Mouse (Mus musculus): ENCODE results near the gene Gm21969. TPM values are rescaled to one million over a fixed set of nuclear protein-coding genes. Genes with fewer than 3 reads are reported as not detected.

The Gm21969 gene
- total RNA-seq (2021): under 1 TPM in 1 of 2 experiments, not detected in 1; 0.08 TPM
- long read RNA-seq, experiment 1, partial matches to known transcripts: 0 of 1 reads
- long read RNA-seq, experiment 1, other reads (novel, unspliced or antisense): 1 of 1 reads
- long read RNA-seq, experiment 2: 0 reads

DNA sequence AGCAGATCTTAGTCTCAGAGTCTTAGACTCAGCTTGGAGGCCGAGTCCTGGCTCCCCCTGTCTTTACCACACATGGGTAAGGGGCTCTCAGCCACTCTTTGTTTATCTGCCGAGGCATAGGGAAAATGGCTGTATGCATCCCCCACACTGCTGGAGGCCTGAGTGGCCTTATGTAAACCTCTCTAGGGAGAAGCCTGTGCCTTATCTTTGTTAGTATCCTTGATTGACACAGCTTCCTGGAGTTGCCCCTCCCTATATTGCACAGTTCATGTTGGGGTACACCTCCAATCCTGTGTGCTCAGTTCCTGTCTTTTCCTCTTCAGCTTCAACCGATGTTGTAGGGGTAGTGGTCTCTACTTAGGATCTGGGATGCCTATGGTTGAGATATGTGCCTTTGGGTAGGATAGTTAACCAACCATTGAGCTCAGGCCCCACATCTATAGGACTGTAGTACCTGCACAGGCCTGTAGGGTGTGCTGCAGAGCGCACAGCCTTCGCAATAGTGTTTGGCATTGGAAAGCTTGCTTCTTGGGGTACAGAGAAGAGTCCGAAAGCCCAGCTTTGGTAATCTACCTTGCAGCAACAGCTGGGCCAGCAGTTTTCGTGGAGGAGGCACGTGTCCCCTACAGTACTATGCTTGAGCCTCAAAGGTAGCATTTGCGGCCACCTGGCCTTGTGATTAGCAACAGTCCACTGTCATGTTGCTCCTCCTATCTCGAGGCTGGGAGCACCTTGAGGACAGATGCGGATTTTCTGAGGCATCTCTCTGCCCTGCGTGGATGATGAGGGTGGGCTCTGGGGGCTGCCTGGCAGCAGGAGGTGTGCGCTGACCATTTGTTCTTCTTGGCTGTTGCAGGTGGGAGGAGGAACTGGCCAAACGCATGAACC is at the start of gene Gm21969:
Gm21969 (plus strand) TSS at position 830 of the 888 bp plus-strand sequence.
- DNase-seq: no peak

DNA sequence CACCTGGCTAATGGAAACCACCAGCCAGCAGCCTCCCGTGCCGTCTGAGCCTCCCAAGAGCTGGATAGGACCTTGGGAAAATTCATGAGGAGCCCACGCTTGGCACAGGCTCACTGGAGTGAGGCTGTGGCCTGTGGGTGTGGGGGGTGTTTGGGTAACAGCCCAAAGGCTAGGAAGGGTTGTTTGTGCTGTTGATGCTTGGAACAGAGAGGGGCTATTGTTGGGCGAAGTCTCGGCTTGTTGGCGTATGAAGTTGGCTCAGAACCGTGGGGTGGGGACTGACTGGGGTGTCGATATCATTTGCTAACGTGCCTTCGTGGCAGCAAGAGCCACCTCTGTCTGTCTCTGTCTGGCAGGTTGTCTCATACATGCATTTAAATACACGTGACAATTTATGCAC is 47.8 kb upstream of the Gm21969 start:
- DNase-seq: no peak

DNA sequence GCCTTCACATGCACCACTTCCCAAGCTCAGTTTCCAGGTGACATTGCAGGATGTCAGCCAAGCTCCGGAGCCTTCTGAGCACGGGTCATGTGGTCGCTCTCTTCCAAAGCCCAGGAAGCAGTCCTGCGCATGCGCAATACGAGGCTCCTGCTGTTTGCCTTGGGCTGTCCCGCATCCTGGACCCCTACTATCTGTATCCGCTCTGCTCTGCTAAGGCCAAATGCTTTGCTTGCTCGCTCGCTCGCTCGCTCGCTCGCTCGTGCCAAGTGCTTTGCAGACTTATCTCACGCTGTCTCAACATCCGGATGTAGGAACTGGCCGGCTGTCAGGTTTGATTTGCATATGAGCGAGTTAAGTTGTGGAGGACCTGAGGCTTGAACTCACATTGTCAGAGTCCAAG is 47.0 kb upstream of the Gm21969 start:
- DNase-seq: no peak

DNA sequence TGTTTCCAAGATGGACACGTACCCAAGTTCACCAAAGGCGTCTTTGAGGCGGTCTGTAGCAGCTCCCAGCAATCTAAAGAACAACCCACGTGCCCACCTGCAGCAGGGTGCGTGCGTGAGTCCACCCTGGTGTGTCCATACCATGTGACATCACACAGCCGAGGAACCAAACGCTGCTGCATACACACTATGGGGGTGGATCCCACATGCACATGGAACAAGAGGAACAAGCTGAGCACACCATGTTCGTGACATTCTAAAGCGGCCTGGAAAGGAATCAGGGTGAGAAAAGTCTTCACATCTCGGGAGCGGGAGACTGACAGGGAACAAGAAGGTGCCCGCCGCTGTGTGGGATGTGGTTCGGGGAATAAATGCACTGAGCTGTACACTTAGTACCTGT is 34.6 kb upstream of the Gm21969 start:
- no peak for DNase-seq

DNA sequence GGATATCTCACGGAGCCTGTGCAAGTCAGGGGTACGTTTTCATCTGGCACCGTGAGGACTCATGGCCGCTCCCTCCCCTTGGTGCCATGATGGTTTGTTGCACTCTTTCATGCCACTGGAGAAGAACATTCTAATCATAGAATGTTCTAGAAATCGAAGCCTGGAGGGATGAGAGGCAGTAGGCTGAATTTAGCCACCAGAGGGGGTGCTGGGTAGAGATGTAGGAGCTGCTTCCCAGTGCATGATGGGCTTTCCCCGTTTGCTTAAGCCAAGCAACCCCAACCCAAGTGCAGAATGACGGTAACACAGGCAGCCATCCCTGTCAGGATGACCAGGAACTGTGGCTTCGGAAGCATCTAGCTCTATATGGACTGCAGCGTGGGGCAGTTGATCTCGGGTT is 32.2 kb upstream of the Gm21969 start:
- no peak for DNase-seq

DNA sequence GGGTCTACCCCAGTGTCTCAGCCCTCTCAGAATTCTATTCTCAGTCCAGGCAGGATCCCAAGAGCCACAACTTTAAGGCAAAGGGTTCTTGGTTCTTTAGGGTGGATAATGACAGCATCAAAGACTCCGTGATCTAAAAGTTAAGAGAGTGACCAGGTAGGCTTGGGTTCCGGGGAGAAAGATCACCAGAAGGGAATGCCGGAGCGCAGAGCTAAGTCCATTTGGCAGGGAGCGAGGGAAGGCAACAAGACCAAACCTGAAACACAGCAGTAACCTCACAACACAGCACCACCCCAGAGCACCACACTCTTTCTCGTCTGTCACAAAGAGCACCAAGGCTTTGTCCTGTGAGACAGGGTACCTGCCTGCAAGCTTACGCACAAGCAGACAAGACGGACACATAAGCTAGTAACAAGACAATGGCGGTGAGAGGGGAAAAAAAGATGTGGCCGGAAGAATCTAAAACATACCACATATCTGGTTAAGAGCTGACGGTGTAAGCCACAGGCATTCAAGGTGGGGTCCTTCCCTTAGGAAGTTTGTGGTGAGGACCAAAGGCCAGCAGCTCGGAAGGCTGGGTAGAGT is 30.0 kb upstream of the Gm21969 start:
- DNase-seq: no peak

DNA sequence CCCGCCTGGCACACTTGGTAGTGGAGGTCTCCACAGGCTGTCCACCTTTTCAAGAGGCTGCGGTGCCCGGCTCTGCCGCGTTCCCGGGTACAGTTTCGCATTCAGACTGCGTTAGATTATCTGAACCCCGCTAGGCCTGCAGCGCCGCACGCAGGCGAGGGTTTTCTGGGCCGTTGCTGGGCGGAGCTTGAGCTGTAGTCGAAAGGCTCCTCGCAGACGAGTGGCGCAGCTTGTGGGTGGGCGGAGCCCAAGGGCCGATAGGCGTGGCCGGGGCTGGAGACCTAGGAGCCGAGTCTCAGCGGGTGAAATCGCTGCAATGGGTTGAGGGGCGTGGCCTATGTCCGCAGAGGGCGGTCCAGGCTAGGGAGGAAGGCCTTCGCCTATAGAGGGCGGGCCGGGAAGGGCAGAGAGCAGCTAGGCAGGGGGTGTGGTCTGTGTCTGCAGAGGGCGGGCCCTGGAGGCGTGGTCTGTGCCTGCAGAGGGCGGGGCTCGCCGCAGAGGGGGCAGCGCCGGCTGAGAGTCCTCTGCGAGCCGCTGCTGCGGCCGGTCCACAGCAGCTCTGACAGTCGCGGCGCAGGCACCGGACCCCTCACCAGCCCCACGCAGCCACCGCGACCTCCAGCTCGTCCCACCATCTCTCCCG is 28.7 kb upstream of the Gm21969 start:
- DNase-seq: peak; percentile 100

DNA sequence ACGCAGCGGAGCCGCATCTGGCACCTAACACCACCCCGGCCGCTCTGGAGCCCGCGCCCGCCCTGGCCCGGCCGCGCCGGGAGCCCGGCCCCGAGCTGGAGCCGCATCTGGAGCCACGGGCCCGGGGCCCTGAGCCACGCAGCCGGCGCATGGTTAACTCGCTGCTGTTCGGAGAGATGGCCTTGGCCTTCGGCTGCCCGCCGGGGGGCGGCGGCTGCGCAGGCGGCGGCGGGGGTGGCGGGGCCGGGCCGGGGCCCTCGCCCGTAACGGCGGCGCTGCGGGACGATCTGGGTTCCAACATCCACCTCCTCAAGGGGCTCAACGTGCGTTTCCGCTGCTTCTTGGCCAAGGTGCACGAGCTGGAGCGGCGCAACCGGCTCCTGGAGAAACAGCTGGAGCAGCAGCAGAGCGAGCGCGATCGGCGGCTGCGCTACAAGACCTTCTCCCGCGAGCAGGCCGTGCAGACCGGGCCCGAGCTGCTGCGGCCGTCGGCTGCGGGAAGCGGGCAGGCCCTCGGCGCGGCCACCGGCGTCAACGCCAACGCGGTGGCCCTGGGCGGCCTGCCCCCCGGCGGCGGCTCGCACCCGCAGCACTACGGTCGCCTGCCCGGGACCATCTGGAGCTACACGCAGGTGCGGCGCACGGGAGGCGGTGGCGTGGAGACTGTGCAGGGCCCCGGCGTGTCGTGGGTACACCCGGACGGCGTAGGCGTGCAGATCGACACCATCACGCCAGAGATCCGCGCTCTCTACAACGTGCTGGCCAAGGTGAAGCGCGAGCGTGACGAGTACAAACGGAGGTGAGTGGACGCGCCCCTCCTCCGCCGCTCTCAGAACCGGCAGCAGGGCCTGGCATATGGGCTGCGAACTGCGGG is 27.9 kb upstream of the Gm21969 start:
- no peak for DNase-seq

DNA sequence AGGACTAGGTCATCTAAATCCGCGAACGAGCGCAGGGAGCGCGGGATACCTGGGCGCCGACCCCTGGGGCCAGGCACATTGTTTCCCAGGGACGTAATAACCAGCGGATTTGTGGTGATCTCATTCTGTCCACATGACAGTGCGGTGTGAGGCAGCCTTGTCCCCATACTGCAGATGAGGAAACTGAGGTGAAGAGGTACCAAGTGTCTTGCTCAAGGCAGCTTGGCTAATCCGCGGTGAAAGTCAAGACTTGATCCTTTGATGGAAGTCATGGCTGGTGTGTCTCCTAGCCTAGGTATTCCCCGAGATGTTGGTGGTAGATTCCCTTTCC is 27.3 kb upstream of the Gm21969 start:
- no peak for DNase-seq

DNA sequence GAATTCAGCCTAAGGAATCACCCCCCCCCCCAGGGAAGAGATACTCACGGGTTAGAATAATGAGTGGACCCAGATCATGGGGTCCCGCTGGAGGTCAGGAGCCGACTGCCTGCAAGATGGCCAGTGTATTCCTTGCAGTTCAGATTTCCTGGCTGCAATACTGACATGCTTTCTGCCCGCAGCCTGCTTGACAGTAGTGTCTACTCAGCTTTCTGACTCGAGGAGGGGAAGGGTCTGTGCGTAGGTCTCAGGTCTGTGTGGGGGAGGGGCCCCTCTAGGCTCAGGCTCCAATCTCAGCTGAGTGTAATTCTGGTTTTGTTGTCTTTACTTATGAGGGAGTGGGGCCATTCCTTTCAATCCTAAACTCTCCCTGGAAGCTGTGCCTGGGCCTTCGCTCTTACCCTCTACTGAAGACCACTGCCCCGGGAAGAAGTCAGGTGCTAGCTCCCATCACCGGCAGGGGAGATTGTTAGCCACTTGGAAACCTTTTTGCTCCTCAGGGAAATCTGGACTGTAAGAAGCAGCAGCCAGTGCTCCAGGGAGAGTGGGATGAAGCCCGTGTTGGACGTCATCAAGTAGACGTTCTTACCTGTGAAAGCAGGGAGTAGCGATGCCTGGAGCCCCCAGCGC is 26.6 kb upstream of the Gm21969 start:
- no peak for DNase-seq

DNA sequence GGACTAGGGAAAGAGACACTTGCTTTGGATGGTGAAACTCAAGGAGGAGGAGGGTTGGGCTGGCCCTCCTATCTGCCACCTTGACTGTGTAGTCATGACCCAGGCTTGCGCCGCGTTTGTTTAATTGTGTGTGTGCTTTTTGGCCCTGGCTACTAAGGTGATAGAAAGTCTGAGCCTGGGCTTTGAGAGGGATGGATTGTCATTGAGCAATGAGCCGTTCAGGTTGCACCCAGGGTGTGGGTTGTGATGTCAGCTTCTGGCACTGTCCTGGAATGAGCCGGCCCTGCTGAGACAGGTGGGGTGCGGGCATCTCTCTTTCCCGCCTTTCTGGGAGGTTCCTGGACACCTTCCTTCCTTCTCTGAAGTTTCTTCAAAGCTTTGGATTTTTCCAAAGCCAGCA is 26.0 kb upstream of the Gm21969 start:
- DNase-seq: no peak

DNA sequence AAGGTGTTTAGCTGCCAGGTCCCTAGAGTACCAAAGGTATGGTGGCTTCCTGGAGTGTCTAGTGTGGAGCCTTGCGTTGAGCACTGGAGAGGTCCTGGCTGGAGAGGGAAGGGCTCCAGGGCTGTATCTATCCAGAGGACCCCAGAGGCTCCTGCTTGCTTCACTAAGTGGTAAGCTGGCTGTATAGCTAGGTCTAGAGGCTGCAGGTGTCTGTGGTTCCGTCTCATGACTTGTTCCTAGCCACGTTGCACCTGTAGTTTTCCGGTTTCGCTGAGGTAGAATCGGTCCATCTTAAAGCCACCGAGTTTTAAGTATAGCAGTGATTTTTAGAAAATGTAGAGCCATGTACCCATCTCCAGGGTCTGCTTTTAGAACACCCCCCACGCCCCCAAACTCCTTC is 24.6 kb upstream of the Gm21969 start:
- DNase-seq: no peak

DNA sequence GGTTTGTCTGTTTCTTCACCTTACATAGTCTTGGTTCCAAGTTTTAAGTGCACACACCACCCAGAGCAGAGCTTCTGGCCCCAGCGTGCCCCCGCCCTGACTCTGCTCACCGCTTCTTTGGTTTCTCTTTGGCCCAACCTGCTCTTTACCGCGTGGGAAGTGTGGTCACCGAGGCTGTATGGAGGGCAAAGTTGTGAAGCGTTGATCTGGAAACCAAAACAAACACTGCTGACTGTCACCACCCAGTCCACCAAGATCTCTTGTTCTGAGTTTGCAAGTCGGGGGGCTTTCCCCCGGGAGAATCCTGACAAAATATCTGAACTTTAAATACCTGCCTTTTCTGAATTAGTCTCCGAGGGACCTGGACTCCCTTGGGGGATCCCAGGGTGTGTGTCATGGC is 24.0 kb upstream of the Gm21969 start:
- no peak for DNase-seq

DNA sequence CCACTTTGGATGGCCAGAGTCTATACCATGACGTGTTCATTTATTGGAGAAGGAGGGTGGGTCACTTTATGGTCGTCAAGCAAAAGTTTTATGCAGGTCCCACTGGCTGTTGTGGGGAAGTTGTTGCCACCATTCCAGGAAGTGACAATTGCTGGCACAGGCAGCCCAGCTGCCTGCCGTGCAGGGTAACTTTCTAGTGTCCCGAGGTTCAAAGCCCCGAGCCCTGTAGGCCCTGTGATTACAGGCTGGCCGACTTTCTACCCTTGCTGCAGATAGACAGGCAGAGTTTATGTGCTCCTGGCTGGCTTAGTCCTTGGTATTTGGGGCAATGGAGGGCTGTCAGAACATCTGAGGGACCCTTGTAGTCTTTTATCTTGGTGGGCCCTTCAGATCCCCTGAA is 23.5 kb upstream of the Gm21969 start:
- DNase-seq: no peak

DNA sequence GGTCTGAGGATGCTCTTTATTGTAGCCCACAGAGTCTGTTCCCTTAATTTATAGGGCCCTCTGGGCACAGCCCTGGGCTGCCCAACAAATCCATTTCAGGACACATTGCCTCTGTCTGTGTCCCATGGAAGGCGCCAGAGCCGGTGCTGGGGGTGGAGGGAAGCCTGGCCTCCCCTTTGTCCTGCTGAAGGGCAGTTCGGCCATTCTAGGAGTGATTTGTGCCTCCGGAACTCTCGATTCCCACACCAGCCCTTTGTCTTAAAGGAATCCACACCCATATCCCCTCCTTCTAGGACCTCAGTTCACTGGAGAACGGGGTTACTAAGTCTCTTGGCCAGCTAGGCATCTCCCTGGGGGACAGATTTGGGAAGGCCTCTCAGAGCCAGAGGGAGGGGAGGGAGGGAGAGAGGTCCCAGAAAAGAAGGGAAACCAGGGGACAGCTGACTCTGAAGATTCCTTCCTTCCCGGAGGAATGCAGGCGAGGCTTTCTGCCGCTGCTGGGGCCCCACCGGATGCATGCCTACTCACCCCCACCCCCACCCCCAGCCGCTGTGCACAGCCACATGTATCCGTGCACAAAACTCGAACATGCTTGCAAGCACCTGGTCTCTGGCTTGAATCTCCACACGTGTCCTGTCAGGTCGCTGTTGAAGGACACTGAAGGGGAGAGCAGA is 22.2 kb upstream of the Gm21969 start:
- peak; percentile 66 for DNase-seq

DNA sequence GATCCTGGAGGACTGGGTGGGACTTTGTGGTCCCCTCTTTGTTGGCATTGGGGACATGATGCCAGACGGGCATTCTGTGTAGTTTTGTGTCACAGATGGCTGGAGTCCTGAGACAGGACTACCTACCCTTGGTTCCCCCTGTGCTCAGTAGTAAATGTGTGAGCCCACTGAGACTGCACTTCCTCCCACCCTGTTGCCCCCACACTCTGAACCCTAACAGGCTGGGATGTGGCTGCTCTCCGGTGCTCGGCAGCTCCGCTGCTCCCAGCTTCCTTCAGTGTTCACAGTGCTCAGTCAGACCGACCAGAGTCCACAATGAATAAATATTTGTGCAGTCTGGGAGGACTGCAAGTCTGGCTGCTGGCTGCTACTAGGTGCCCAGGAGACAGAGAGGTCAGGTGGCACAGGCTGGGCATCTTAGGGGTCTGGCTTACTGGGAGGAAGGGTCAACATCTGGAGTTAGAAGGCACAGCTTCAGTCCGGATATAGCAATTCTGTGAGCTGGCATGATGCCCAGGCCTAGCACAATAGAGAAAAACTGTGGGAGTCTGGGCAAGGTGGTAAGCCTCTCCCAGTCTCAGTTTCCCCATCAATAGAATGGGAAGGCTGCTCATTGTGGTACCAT is 21.4 kb upstream of the Gm21969 start:
- no peak for DNase-seq

DNA sequence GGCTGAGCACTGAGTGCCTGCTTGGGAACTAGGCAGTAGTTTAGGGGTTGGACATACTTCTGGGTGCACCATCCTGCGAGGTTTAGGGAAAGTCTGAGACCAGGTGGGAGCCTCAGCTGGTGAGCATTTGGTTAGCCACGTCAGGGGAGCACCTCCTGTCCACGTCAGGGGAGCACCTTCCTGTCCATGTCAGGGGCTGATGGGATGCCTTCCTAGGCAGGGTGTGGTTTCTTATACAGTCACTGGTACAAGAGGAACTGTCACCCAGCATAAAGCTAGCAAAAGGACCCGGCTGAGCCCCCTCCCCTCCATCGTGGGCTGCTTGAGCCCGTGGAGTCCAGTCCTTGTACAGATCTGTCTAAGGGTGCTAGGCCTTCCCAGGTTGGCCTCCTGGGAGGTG is 20.6 kb upstream of the Gm21969 start:
- no peak for DNase-seq

DNA sequence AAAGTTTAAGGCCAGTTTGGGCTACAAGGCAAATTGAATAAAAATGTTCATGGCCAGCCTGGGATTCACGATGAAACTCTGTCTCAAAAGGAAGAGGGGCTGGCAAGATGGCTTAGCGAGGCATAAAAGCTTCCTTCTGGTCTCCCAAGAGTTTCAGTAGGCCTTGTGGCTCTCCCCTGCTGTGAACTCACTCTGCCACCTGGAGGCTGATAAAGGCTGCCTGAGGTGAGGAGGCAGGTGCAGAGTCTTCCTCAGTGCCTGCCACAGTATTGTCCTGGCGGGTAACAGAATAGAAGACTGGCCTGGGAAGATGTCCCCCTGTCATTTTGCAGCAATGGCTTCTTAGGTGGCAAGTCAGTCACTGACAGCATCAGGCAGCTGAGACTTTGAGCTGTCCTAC is 20.1 kb upstream of the Gm21969 start:
- no peak for DNase-seq

DNA sequence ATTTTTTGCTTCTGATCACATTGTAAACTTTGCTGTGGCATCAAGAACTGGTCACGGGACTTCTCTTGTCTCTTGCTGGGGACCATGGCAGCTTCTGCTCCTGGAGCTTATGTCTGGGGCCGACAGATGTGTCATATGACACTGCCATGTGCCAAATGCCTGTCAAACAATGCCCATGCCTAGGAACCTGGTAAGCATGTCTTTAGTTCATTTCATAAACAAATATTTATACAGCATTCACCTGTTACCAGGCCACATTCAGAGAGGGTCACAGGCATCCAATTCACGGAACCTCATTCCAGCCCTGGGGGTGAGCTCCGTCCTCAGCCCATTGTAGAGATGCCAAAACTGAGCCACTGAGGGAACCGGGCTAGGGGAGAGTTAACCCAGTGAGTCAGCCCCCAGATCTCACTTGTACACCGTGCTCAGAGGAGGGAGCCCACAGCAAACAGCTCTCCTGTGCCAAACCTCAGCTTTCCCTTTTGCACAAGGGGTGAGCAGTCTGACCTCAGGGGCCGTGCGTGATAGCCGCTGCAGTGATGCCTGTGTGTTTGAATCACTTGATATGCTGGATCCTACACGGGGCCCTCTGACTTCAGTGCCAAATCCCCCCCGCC is 19.2 kb upstream of the Gm21969 start:
- no peak for DNase-seq

DNA sequence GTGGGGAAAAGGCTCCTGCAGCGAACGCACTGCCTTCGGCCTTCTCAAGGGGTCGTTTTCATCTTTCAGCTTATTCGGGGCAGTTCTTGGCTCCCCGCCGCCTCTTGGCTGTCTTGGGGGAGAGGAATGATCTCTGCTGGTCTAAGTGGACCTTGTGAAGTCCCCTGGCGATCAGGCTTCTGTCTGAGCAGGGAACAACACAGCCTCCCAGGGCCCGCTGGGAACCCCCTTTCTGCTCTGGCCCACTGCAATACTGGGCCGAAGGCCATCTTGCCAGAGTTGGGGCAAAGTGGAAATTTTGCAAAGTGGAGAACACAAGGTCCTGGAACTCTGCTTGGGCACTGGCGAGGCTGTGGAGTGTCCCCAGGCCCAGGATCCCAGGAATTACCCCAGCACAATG is 18.3 kb upstream of the Gm21969 start:
- DNase-seq: no peak
